Mouse (Mus musculus) thymus, postnatal 14 days (tissue): ENCODE measurements at regions not wholly inside any gene's neighbourhood (a gene's known extent, or its start where the extent isn't known, plus 50 kb on each side); places are given as distances from the start of the nearest gene placed in this dataset.
"Not testable (repeated sequence)": the region's sequence is repeated elsewhere in the genome, so short reads cannot be mapped to it uniquely, and the experiment has no call there.

Source experiments
- DNase-seq: peaks from one replicate; pipeline ENCODE4 v3.0.0; 2021

DNA sequence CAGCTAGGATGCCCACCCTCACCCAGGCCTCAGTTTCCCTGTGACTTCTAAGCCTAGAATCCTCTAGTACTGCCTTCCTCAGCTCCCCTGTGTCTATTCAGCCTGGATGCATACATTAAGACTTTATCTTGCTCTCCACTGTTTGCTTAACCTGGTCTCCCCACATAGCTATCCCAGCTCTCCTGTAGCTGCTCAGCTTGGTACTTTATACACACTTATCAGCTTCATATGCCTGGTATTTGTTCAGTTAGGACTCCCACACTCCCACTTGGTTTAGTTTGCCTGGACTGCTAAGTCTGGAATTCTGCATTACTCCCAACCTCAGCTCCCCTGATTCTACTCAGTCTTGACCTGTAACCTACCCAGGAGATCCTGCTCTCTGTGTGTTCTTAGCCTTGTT, 147.7 kb downstream of the Tmem121 start:
- DNase-seq: no peak

- not testable (repeated sequence) for DNase-seq
Measured at GRCm38 (mm10) chr12:113333853-113334252, 148.1 kb downstream of the Tmem121 start.

DNA sequence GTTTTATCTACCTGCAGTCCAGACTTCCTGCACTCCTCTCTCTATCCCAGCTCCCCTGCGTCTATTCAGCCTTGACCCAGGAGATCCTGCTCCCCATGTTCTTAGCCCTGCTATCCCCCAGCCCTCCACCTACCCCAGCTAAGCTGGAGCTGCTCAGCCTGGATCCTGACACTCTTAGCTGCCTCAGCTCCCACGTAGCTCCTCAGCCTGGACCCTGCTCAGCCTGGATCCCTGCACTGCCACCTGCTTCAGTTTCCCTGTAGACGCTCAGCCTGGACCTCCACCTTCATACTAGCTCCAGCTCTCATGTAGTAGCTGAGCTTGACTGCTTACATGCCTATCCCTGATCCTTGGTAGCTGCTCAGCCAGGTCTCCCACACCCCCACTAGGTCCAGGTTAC, 151.5 kb downstream of the Tmem121 start:
- DNase-seq: no peak

DNA sequence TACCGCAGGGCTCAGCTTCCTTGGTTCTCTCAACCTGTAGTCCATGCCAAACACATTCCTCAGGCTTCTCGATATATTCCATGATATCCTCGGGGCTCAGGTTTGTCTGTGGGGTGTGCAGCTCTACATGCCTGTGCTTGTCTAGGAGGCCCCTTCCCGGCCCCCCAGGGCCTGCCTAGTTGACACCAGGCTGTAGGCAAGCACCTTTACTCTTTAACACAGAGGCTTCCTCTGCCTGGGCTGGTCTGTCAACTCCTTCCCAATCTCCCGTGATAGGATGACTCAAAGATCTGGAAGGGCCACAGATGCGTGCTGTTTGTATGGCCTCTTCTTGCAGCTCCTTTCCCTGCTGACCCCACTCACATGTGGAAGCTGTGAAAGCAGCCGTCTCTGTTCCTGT, 150.4 kb upstream of the Adam6b start:
- no peak for DNase-seq

DNA sequence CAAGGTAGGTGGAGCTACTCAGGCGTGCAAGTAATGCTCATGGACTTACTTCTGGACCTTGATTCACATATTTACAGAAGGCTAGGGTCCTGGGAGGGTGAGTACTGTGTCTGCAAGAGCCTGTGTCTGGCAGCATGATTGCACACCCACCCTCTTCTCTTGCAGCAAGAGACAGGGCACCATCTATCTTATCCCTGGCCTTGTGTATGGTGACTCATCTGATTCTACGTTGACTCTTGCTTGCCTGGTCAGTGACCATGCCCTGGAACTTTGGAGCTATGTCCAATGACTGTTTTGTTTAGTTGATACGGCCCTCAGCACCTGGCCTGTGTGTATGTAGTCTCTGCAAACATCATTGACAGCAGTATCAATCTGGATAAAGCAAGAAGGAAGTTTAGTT, 148.3 kb upstream of the Adam6b start:
- no peak for DNase-seq

DNA sequence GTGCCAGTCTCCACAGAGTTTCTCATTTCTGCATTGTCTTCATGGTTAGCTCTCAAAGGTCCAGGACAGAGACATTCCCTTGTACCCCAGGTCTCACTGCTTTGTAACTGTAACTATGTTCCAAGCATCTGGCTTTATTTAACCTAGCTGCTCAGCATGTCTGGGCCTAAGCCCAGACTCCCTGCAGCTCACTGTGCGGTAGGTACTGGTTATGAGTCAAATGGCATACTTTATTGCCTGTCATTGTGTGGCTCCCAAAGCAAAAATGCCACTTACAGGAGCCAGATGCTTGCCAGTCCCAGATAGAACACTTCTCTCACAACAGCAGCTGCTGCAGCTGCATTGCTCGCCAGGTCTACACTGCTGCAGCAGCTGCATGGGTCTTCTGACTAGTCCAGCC, 134.2 kb upstream of the Adam6b start:
- DNase-seq: no peak

GRCm38 (mm10) chr12:113358077-113358476, 131.2 kb upstream of the Adam6b start:
- no peak for DNase-seq

DNA sequence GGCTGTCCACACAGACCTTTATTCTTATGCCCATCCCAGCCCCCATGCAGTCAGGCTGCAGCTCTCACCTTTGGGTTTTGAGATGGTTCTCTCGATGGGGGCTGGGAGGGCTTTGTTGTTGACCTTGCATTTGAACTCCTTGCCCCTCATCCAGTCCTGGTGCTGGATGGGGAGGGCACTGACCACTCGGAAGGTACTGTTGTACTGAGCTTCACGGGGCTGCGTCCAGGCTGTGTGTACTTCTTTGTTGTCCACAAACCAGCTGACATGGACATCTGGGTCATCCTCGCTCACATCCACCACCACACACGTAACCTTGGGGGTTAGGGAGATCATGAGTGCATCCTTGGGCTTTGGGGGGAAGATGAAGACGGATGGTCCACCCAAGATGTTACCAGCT, 129.3 kb upstream of the Adam6b start:
- DNase-seq: no peak

DNA sequence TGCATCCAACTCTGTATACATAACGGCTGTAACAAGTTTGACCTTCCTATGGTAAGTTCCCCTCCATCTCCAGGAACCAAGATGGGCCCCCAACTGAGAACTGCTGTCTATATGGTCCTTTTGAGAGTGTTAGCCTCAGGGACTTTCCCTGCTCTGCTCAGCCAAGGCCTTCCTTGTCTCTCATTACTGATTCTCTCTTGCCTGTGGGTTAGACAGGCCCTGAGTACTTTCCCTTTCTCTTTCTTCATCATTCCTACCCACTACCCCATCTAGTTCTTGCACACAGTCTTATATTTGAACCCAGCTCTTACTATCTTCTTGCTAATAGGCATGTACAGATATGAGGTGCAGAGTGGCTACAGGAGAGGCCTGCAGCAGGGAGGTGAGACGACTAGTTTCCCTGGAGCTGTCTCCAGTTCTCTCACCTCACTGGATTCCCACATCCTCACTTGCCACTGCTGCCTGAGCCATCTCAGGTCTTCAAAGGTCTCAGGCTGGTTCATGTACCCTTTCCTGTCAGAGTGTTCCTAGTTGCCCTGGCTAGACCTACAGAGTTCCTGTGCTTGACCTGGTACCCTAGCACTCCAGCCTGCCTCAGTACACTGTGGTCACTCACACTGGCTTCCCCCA, 126.8 kb upstream of the Adam6b start:
- DNase-seq: no peak

GRCm38 (mm10) chr12:113364023-113364422, 125.3 kb upstream of the Adam6b start:
- no peak for DNase-seq

DNA sequence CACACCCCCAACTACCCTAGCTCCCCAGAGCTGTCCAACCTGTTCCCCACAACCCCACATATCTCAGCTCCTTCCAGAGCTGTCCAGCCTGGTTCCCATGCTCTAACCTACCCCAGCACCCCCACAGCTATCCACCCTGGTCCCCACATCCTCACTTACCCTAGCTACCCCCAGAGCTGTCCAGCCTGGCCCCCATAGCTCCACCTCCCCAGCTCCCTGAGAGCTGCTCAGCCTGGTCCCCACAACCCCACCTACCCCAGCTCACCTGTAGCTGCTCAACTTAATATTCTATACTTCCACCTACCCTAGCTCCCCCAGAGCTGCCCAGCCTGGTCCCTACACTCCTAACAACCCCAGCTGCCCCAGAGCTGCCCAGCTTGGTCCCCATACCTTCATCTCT, 124.9 kb upstream of the Adam6b start:
- no peak for DNase-seq

- DNase-seq: no peak
Measured at GRCm38 (mm10) chr12:113365783-113366182, 123.5 kb upstream of the Adam6b start.

DNA sequence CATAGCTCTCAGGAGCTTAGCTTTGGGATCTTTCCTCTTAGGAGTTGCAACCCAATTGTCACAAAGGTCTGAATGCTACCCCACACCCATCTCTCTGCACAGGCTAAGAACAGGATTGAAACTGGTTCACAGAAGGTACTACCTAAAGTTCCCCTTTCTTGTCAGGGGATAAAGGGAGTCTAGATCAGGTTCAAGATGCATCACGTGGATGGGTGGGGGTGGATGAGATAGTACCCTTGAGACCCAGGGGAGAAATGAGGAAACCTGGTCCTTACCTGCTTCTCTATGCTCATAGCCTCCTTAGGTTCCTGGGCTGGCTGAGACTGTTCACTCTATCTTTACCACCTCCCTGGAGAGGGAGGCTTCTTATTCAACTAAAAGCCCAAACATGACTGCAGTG, 122.9 kb upstream of the Adam6b start:
- no peak for DNase-seq

DNA sequence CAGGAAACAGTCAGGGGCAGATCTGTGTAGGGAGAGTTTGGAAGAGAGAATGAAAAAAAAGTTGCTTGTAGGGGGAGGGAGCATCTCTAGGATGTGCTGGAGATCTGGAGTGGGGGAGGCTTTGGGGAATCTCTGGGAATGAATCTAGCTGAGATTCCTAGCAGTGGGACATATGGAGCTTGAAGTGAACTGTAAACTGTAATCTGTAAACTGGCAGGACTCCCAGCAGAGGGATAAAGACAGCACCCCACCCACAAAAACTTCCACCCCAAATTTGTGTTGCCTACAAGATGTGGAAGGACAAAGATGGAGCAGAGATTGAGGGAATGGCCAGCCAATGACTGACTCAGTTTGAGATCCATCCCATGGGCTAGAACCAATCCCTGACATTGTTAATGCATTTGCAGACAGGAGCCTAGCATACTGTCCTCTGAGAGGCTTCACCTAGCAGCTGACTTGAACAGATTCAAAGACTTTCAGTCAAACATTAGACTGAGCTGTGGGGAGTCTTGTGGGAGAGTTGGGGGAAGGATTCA, 87.7 kb upstream of the Adam6b start:
- DNase-seq: no peak

GRCm38 (mm10) chr12:113402823-113403222, 86.5 kb upstream of the Adam6b start:
- DNase-seq: no peak

- no peak for DNase-seq
Measured at GRCm38 (mm10) chr12:113411113-113411512, 78.2 kb upstream of the Adam6b start.

GRCm38 (mm10) chr12:113413996-113414395, 75.3 kb upstream of the Adam6b start:
- DNase-seq: no peak

GRCm38 (mm10) chr12:113417521-113417920, 71.8 kb upstream of the Adam6b start:
- DNase-seq: no peak

GRCm38 (mm10) chr12:113418731-113419402, 70.4 kb upstream of the Adam6b start:
- no peak for DNase-seq

- no peak for DNase-seq
Measured at GRCm38 (mm10) chr12:113420721-113421305, 68.5 kb upstream of the Adam6b start.

- peak; percentile 18 for DNase-seq
Measured at GRCm38 (mm10) chr12:113421716-113422595, 67.4 kb upstream of the Adam6b start.

DNA sequence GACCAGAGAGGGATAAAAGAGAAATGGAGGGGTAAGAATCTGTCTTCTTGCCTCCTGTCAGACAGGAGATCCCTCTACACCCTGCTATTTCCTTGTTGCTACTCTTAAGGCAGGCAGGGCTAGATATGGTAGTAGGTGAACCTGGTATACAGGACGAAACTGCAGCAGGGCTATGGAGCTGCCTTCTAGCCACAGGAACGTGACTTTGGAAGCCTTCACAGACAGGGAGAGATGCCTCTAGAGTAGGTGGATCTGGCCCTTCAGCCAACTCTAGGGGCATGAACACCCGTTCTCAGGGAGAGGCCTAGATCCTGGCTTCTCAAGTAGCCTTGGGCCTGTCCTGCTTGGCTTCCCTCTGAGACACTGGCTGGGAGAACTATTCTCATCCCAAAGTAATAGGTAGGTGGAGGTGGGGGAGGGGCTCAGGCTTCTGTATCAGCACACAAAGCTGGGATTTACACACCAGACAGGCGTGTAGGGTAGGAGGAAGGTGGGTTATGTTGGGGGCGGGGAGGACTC, 66.5 kb upstream of the Adam6b start:
- DNase-seq: peak; percentile 44
